Mouse (Mus musculus) MEL (cell line): ENCODE measurements around the gene Otulinl. TPM values are rescaled to one million over a fixed set of nuclear protein-coding genes. Genes with fewer than 3 reads are reported as not detected.

Experiments
- DNase-seq: peaks from one replicate; pipeline ENCODE4 v3.0.0; 2011; ENCODE audit warnings: low read depth, low spot score
- H3K27ac ChIP-seq: 2 replicates; pipeline ENCODE4 v1.5.1; 2012; ENCODE audit warnings: low read depth, mild to moderate bottlenecking, control low read depth, low read length, moderate library complexity; ENCODE audit not compliant: control insufficient read depth
- H3K27me3 ChIP-seq, 2 experiments: fragments of 150-350 bp in 1 of 2; sonication (generic) in 1 of 2; 2 replicates each; pipeline ENCODE4 v1.6.1; 2012; ENCODE audit warnings: low read length in 2 of 2, mild to moderate bottlenecking in 2 of 2, improper control_type of control experiment in 1 of 2, moderate library complexity in 1 of 2; ENCODE audit not compliant: insufficient read depth in 2 of 2, control insufficient read depth in 1 of 2
- H3K36me3 ChIP-seq, 2 experiments: 2 replicates each; pipeline ENCODE4 v1.6.1; 2012 to 2014; ENCODE audit warnings: low read length in 2 of 2, improper control_type of control experiment in 1 of 2, inconsistent platforms in 1 of 2, mild to moderate bottlenecking in 1 of 2; ENCODE audit not compliant: insufficient read depth in 2 of 2, control insufficient read depth in 1 of 2
- H3K4me1 ChIP-seq, 2 experiments: fragments of 150-350 bp in 1 of 2; sonication (generic) in 1 of 2; 2 replicates each; pipeline ENCODE4 v1.6.1; 2012; ENCODE audit warnings: low read length in 2 of 2, improper control_type of control experiment in 1 of 2, mild to moderate bottlenecking in 1 of 2; ENCODE audit not compliant: insufficient read depth in 2 of 2, control insufficient read depth in 1 of 2
- H3K4me3 ChIP-seq, 2 experiments: fragments of 150-350 bp in 1 of 2; sonication (generic) in 1 of 2; 2 replicates each; pipeline ENCODE4 v1.5.1; 2012; ENCODE audit warnings: low read depth in 2 of 2, low read length in 2 of 2, mild to moderate bottlenecking in 2 of 2, moderate library complexity in 2 of 2, control low read depth in 1 of 2, improper control_type of control experiment in 1 of 2; ENCODE audit not compliant: control insufficient read depth in 1 of 2, insufficient read depth in 1 of 2
- H3K79me2 ChIP-seq: 2 replicates; pipeline ENCODE4 v1.6.1; 2012; ENCODE audit warnings: mild to moderate bottlenecking, low read length, moderate library complexity; ENCODE audit not compliant: control insufficient read depth, poor library complexity, insufficient read depth
- H3K9ac ChIP-seq: 2 replicates; pipeline ENCODE4 v1.6.1; 2012; ENCODE audit warnings: low read depth, mild to moderate bottlenecking, control low read depth, low read length, moderate library complexity; ENCODE audit not compliant: control insufficient read depth, poor library complexity, severe bottlenecking
- H3K9me3 ChIP-seq: fragments of 150-350 bp; sonication (generic); replicated peaks from 2 replicates; pipeline ENCODE4 v1.6.1; 2012; ENCODE audit warnings: mild to moderate bottlenecking, low read length, improper control_type of control experiment, moderate library complexity; ENCODE audit not compliant: insufficient read depth
- CHD1 ChIP-seq: IDR thresholded peaks from 2 replicates; pipeline ENCODE4 v1.6.1; 2012; ENCODE audit warnings: low read depth, mild to moderate bottlenecking, inconsistent platforms, low read length, improper control_type of control experiment
- CTCF ChIP-seq, 3 experiments: IDR thresholded peaks in 2 of 3; conservative IDR thresholded peaks in 1 of 3; 2 replicates each; pipeline ENCODE4 v1.5.1; 2011 to 2012; ENCODE audit warnings: low read length in 3 of 3, low read depth in 2 of 3, mild to moderate bottlenecking in 2 of 3, improper control_type of control experiment in 1 of 3, inconsistent platforms in 1 of 3, mixed read lengths in 1 of 3, moderate library complexity in 1 of 3; ENCODE audit not compliant: control insufficient read depth in 1 of 3, insufficient read depth in 1 of 3, poor library complexity in 1 of 3, severe bottlenecking in 1 of 3
- ELF1 ChIP-seq: IDR thresholded peaks from 2 replicates; pipeline ENCODE4 v1.6.1; 2014; ENCODE audit warnings: low read depth, mild to moderate bottlenecking, inconsistent platforms, low read length, improper control_type of control experiment, moderate library complexity
- GABPA ChIP-seq: IDR thresholded peaks from 2 replicates; pipeline ENCODE4 v1.6.1; 2012; ENCODE audit warnings: low read depth, mild to moderate bottlenecking, inconsistent platforms, low read length, improper control_type of control experiment, moderate library complexity
- GATA1 ChIP-seq: IDR thresholded peaks from 2 replicates; pipeline ENCODE4 v1.6.1; 2011; ENCODE audit warnings: low read depth, low read length, improper control_type of control experiment
- JUND ChIP-seq: IDR thresholded peaks from 2 replicates; pipeline ENCODE4 v1.6.1; 2011; ENCODE audit warnings: low read depth, mild to moderate bottlenecking, improper control_type of control experiment, low read length
- MAFK ChIP-seq: IDR thresholded peaks from 2 replicates; pipeline ENCODE4 v1.6.1; 2011; ENCODE audit warnings: low read depth, mild to moderate bottlenecking, low read length, improper control_type of control experiment, borderline replicate concordance
- MAX ChIP-seq: IDR thresholded peaks from 2 replicates; pipeline ENCODE4 v1.6.1; 2011; ENCODE audit warnings: low read length, improper control_type of control experiment
- MAZ ChIP-seq: IDR thresholded peaks from 2 replicates; pipeline ENCODE4 v1.6.1; 2012; ENCODE audit warnings: low read depth, mild to moderate bottlenecking, inconsistent platforms, low read length, improper control_type of control experiment
- MXI1 ChIP-seq: IDR thresholded peaks from 2 replicates; pipeline ENCODE4 v1.6.1; 2011; ENCODE audit warnings: mild to moderate bottlenecking, low read depth, low read length, improper control_type of control experiment
- NELFE ChIP-seq: IDR thresholded peaks from 2 replicates; pipeline ENCODE4 v1.6.1; 2011; ENCODE audit warnings: low read depth, low read length, improper control_type of control experiment
- NRF1 ChIP-seq: IDR thresholded peaks from 2 replicates; pipeline ENCODE4 v1.6.1; 2014; ENCODE audit warnings: low read depth, mild to moderate bottlenecking, inconsistent platforms, low read length, improper control_type of control experiment, moderate library complexity; ENCODE audit not compliant: poor library complexity, insufficient read depth, severe bottlenecking
- POLR2AphosphoS5 ChIP-seq: IDR thresholded peaks from 2 replicates; pipeline ENCODE4 v1.6.1; 2012; ENCODE audit warnings: low read depth, borderline replicate concordance, mild to moderate bottlenecking, inconsistent platforms, low read length, moderate library complexity, mixed read lengths
- RAD21 ChIP-seq: IDR thresholded peaks from 2 replicates; pipeline ENCODE4 v1.6.1; 2011; ENCODE audit warnings: mild to moderate bottlenecking, low read depth, low read length, improper control_type of control experiment
- SIN3A ChIP-seq: IDR thresholded peaks from 2 replicates; pipeline ENCODE4 v1.6.1; 2012; ENCODE audit warnings: low read length, improper control_type of control experiment, inconsistent platforms
- SMC3 ChIP-seq: IDR thresholded peaks from 2 replicates; pipeline ENCODE4 v1.6.1; 2011; ENCODE audit warnings: low read depth, low read length, improper control_type of control experiment
- USF2 ChIP-seq, 2 experiments: IDR thresholded peaks; 2 replicates each; pipeline ENCODE4 v1.6.1; 2011 to 2012; ENCODE audit warnings: improper control_type of control experiment in 2 of 2, low read length in 2 of 2, borderline replicate concordance in 1 of 2, inconsistent platforms in 1 of 2, low read depth in 1 of 2, mild to moderate bottlenecking in 1 of 2; ENCODE audit not compliant: insufficient read depth in 1 of 2
- polyA plus RNA-seq, 2 experiments: library from polyadenylated mRNA; stranded (reverse) in 1 of 2; unstranded in 1 of 2; fragments of >175 nt in 1 of 2; fragments of >200 nt in 1 of 2; gene quantifications; 2 replicates each; pipeline versions ENCODE4 v1.2.1 to v1.2.4; 2012; ENCODE audit warnings: low replicate concordance in 2 of 2, low read depth in 1 of 2; ENCODE audit not compliant: insufficient read length in 2 of 2, insufficient read depth in 1 of 2, missing spikeins in 1 of 2
- total RNA-seq: library from RNA; depleted of rRNA; stranded (reverse); fragments of 300-350 nt; gene quantifications from 2 replicates; pipeline ENCODE4 v1.2.3, GENCODE M21; 2012

Gene Otulinl
- total and polyA plus RNA-seq, 3 experiments: 0.14 to 0.50 TPM; not detected in 1

- Histone ChIP-seq H3K27ac (no peak overlapping the region), H3K27me3 (no peaks in the 10 kb centered on the region), H3K4me1 (no peaks in the 10 kb centered on the region), H3K4me3 (no peak overlapping the region), H3K79me2 (no peaks in the 10 kb centered on the region), H3K9ac (no peak overlapping the region), H3K36me3 (no peaks in the 10 kb centered on the region), H3K9me3 (no peaks in the 10 kb centered on the region)
- DNase-seq: no peak
- TF ChIP-seq GABPA (no peak), MAX (no peak), MAFK (no peak), ELF1 (no peak), USF2 (IDR thresholded peaks at IDR 0.05; ENCODE audit: borderline replicate concordance in 1 of 2, insufficient read depth in 1 of 2, low read depth in 1 of 2, low read length in 2 of 2) (no peak), JUND (no peak), NRF1 (no peak), CTCF (IDR thresholded peaks at IDR 0.05 in 2 of 3, conservative IDR thresholded peaks at IDR 0.05 in 1 of 3; ENCODE audit: control insufficient read depth in 1 of 3, insufficient read depth in 1 of 3, low read depth in 2 of 3, low read length in 3 of 3, poor library complexity in 1 of 3, severe bottlenecking in 1 of 3) (no peak)
Measured at GRCm38 (mm10) chr15:27683206-27683605, 1.8 kb upstream of the Otulinl start.

- Histone ChIP-seq H3K9me3 (no peaks in the 10 kb centered on the region), H3K4me3 (no peak overlapping the region), H3K4me1 (no peaks in the 10 kb centered on the region), H3K36me3 (no peaks in the 10 kb centered on the region), H3K27ac (no peak overlapping the region), H3K9ac (no peak overlapping the region), H3K27me3 (no peaks in the 10 kb centered on the region), H3K79me2 (no peaks in the 10 kb centered on the region)
- TF ChIP-seq MXI1 (no peak), SIN3A (no peak), CHD1 (no peak), NELFE (no peak), JUND (no peak), POLR2AphosphoS5 (no peak), RAD21 (no peak), GATA1 (no peak), MAZ (no peak), SMC3 (no peak)
- no peak for DNase-seq
Measured at GRCm38 (mm10) chr15:27682619-27683018, 1.2 kb upstream of the Otulinl start.
